Mouse (Mus musculus) adrenal gland, postnatal 25 days (tissue): Measurements from ENCODE around the gene Mrps18b. TPM values are rescaled to one million over a fixed set of nuclear protein-coding genes. Genes with fewer than 3 reads are reported as not detected.
A peak's percentile ranks its signal among the peaks of the same experiment; 100 is the strongest.

Source experiments
- DNase-seq: peaks from one replicate; pipeline ENCODE4 v3.0.0; 2021; ENCODE audit warnings: mixed read lengths
- total RNA-seq: library from RNA; stranded (reverse); gene quantifications from 2 replicates; pipeline ENCODE4 v1.2.3, GENCODE M21; 2021

The Mrps18b gene
- total RNA-seq, 1 experiment from 2014 or later: 81.8 TPM

DNA sequence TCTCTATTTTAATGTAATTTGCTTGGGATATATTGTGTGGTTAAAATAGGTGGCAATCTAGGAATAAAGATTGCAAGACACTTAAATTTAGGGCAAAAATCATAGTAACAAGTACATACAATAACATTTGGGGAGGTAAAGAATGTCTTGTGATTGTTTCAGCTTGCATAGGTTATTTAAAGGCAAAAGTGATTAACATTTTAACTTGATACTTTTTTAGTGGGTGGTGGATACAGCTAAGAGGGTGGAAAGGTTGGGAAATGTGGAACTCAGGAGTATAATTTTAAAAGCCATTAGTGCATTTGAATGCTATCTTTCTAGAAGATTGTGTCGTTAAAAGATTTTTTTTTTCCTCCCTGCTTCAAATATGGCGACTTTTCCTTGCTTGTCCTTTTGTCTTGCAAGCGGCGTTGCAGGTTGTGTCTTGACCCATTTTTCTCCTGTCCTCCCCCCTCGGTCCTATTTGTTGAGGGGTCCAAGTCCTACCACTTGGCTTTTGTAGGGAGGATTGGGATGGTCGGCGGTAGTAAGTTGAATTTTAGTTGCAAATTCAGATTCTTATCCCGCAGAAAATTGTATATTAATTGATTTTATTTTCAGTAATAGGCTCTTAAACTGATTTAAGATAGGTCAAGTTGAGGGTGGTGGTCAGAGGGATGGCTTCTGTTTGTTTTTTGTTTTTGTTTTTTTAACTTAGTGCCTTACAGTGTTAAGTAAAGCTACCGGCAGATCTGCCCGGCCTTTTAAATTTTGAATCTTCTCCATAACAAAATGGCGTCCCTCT, 2.3 kb upstream of the Mrps18b start:
- DNase-seq: peak; percentile 26

DNA sequence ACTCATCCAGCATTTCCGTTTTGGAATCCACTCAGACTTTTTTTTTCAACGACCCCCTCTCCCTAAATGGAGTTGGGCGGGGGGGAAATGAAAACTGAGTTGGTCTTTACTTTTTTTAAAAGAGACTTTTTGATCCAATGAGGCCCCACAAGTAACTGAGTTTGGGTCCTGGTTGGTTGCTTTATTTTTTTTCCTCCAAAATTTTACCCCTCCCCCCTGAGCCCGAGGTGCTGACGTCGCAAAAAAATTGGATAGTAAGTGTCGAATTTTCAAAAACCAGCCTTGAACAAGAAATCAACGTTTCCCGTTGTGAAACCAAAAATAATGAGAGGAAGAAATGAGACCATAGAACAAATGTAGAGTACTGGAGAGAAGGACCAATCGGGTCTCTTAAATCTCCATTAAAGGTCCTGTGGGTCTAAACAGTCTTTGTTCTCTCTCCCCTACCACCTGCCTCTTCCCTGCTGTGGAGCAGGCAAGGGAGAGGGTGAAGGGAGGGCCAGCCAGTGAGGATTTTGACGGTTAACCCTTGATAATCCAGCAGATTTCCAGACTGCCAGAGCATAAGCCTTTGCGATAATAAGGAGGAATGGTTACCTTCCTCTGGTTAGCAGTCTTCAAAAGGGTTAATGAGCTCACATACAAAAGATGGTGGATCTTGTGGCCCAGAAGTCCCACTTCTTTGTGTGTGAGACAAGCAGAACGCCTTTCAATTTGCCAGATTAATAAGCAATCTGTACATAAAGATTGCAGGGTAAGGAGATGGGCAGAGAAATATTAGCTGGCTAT, 1.5 kb upstream of the Mrps18b start:
- DNase-seq: no peak

DNA sequence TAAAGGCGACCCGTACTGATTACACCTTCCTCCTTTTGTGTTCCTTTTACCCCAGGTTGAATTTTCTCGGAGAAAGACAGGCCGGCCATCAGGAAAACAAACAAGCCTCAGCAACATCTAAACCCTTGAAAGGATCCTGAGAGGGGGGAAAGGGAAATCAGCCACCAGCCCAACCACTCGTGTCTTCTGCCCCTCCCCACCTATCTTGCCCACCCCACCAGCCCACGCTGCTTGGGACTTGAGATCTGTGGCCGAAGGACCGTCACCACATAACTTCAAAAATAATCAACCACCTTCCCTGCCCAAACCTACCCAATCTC, 914 bp upstream of the Mrps18b start:
- DNase-seq: peak; percentile 33

DNA sequence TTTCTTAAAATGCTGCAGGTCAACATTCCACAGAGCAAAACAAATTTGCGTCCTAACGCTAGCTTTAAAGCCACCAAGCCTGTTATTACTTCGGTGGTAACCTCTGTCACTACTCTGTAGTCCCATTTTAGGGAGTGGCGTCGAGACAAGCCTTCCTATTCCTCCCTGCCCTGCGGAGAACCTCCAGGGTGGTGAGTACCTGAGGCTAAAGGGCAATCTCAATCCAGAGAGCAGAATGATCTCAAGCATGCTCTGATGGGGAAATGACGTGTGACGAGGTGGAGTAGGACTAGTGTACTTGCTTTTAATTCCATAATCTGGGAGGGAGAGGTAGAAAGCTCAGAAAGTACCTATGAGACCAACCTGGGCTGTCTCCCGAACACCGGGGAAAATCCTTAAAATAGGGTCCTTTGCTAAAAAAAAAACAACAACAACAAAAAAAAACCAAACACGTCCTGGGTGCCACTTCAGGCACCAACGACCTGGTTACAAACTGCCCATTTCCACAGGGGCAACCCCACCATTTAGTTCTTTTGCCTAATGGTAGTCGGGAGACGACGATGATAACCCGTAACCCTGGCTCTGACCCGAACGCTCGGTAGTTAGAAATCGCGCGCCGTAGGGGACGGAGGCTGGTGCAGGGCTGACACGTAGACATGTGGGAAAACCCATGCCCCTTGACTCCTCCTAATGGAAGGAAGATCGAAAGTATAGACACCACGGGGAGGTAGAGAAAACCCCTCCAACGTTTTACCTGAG, 472 bp downstream of the Mrps18b start:
- DNase-seq: no peak

DNA sequence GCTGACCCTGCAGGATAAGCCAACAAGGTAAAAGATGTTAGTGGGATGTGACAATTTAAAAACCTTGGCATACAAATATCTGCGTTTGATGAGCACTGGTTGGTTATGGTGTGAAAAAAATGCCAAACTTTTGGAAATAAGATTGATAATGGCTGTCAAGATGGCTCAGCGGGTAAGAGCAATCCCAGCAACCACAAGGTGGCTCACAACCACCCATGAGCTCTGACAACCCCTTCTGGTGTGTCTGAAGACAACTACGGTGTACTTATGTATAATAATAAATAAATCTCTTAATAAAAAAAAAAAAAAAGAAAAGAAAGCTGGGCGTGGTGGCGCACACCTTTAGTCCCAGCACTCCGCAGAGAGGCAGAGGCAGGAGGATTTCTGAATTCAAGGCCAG, 1.2 kb downstream of the Mrps18b start:
- no peak for DNase-seq

DNA sequence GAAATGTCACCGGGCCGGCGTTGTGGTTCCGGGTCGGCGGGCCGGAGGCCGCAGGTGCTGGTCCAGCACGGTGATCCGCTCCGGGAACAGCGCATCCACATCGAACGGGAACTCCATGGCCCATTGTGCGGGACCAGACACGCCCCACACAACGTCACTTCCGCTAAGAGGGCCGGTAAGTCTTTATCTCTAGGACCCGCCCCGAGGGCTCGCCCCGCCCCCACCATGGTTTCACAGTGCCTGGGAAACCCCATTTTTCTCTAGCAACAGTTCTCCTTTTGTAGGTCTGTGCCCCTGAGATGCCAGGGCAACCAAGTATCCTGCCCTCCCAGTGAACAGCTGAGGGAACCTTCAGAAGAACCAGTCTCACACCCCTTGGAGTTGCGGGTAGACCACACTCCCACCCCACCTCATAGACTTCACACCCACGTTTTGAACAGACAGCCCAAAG, 6.2 kb downstream of the Mrps18b start, which contains the start of gene Atat1:
Gene Atat1, minus strand, starts transcription at position 157 of the 451 bp plus-strand sequence.
- DNase-seq: peak; percentile 96

DNA sequence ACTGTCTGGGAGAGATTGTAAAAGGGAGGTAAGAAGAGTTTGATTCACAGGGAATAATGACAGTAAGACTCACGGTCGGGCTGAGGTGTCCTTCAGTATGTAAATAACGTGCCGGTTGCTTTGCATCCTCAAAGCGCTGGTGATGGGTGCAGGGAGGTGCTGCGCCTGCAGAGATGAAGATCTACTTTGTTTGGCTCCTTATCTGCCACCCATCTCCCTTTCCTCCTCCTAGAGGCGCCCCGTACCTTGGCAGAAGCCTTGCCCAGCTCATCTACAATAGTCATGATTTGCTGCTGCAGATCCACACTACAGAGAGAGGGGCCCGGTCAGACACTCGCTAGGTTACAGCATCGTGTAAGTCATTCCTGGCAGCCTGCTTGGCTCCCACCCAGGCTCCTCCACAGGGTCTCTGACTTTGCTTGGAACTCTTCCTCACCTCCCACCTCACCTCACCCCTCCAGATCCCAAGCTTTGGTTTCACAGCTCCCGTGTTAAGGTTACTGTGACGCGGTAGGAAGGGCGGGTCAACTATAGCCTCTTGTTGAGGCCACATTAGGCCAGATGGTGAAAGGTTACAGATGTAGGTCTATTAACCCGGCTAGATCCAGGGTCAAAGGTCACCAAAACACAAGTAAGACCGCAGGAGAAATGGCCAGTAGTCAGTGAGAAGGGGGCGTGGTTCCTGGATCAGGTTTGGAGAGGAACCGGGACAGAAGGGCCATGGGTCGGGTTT, 6.8 kb downstream of the Mrps18b start:
- DNase-seq: no peak

DNA sequence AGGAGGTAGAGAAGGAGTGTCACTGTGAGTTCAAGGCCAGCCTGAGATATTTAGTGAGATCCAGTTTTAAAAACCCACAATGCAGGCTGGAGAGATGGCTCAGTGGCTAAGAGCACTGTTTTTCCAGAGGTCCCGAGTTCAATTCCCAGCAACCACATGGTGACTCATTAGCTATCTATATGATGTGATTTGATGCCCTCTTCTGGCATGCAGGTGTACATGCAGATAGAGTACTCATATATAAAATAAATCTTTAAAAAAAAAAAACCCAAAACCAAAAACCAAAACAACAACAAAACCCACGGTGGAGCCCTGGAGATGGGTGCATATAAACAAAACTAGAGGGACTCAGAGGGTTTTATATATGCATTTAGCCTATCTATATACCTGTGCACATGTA, 8.6 kb downstream of the Mrps18b start:
- no peak for DNase-seq

DNA sequence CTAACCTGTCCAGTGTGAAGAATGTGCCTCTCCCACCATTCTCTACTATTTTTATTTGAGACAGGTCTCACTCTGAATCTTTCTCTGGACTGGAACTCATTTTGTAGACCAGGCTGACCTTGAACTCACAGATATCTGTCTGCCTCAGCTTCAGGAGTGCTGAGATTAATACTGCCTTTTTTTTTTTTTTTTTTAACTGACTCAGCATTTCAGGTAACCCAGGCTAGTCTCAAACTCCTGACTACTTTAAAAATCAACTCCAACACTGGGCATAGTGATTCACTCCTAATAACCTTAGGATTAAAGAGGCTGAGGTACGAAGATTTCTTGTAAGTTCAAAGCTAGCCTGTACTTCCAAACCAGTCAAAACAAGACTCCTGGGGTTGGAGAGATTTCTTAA, 10.6 kb downstream of the Mrps18b start:
- no peak for DNase-seq

DNA sequence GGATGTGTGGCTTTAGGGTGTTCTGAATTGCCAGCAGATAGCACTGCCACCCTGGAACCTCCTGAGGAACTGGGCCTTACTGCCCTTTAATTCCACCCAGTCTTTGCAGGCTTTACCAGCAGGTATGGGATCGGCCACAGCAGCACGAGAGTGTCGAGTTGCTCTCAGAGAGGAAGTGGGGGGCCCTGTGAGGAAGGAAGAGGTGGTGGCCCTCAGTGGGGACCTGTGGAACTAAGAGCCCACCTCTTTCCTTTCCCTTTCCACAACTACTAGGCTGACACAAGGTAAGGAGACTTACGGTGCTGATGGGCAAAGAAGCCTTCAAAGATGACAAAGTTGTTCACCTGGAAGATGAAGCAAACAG, 12.2 kb downstream of the Mrps18b start:
- DNase-seq: no peak

DNA sequence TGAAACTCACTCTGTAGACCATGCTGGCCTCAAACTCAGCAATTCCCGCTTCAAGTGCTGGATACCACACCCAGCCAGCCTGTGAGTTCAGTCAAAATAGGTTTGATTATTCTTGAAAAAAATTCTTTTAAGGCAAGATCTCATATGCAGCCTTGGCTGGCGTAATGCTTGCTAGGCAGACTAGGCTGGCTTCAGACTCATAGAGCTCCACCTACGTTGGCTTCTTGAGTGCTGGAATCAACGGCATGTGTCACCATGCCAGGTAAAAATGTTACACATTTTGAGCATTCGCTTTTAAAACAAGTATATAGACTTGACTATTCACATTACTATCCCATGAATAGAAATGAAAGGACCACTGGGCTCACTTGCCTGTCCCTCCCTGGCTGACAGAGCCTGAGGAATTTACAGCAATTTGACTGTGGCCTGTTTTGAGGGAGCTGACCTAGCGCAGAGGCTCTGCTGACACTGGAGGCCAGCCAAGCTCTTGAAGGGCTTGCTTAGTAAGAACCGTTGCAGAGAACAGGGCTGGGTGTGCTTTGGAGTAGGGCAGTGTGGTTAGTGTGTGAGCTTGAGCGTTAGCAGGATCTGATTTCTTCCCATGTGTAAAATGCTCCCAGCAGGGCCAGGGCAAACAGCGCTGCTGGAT, 12.7 kb downstream of the Mrps18b start:
- DNase-seq: no peak

DNA sequence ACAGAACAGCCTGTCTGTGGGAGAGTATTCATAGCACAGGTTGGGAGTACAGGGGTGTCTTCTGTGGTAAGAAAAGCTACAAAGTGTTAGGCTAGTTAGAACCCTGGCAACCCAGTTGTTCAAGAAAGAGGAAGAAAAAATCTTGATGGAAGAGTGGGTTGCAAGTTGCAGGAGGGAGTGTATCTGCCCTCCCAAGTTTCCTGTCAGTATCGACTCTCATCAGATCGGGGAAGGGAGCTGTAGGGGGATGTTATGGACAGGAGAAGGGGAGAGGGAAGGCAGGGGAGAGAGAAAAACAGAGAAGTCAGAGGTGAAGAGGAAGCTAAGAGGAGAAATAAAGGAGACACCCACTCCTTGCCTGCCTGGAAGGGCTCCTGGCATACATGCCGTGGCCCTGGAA, 15.6 kb downstream of the Mrps18b start:
- no peak for DNase-seq

DNA sequence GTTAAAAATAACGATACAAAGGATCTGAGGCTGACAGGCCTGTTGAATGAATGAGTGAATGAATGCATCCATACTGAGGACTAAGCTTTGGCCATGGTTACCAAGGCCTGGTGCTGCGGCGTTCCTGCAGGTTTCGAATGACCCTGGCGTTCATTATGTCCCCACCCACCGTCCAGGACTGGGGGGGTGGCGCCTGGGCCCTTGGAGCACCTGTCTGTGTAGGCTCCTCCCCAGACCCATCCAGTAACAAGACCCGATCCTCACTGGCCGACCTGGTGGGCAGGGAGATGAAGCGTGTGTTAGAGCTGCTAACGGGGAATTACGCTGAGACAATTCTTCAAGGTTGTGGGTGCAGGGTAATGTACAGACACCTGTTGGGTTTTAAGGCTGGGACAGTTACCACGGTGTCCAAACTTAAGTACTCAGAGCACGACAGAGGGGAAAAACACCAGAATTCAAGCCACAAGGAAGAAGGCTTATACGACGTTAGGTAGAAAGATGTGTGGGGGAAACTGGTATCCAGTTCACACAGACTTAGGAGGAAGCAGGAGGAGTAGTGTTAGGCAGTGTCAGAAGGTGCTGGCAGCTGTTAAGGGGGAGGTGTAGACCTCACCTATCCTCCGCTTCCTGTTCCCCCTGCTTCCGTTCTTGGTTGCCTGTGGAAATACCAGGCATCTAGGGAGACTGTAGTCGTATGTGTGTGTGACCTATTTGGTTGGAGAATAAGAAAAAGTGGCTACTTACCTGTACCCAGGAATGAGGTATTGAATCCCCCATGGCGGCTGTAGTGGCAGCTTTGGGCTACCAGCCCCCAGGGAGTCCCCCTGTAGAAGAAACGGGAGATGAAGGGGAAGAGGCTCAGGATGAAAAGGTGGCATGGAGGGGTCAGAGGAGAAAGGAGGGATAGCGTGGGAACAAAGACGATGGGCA, 18.3 kb downstream of the Mrps18b start:
- DNase-seq: no peak

DNA sequence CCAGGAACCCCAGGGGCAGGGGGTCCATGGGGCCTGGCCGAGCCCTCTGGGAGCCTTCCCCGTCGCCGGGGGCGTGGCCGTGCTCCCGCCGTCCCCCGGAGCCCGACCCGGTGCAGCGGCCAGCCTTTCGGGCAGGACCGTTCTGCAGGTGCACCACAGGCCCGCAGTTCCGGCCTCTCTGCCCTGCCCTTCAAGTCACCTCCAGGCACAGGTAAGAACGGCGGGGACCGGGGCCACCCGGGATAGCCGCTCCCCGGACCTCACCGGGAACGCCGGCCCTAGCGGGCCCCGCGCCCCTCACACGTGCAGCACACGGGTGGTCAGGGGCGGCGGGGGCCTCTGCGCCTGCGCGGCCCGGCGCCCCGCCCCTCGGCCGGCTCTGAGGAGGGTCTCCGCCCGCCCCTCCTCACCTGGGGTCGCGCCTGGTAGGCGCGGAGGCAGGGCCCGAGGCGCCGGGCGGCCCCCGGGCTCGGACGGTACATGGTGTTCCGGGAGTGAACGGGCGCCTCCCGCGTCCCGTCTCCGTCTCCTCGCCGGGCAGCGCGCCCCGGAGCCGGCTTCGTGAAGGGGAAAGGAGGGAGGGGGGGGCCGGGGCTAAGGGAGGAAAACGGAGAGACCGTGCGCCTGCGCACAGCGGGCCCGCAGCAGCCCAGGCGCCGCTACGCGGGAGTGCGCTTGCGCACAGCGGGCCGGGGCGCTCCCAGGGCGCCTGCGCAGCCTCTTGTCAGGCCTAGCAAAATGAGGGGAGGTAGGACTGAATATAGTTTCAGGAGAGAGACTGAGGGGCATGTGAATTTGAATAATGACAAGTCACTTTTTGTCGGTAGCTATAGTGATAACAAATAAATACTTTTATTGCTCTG, 19.2 kb downstream of the Mrps18b start, which contains the start of gene 2310061I04Rik:
Gene 2310061I04Rik, minus strand, starts transcription at position 651 of the 863 bp plus-strand sequence.
- DNase-seq: peak; percentile 93

DNA sequence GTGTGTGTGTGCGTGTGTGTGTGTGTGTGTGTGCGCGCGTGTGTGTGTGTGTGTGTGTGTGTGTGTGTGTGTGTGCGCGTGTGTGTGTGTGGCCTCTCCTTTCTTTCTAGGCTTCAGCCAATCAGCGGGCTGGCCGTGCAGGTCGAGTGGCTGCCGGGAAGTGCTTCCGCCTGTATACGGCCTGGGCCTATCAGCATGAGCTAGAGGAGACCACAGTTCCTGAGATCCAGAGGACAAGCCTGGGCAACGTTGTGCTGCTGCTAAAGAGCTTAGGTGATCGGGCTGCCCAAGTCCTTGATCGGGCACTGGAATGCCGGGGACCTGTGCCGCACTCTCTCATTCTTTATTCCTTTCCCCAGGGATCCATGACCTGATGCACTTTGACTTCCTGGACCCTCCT, 28.5 kb downstream of the Mrps18b start:
- DNase-seq: no peak

DNA sequence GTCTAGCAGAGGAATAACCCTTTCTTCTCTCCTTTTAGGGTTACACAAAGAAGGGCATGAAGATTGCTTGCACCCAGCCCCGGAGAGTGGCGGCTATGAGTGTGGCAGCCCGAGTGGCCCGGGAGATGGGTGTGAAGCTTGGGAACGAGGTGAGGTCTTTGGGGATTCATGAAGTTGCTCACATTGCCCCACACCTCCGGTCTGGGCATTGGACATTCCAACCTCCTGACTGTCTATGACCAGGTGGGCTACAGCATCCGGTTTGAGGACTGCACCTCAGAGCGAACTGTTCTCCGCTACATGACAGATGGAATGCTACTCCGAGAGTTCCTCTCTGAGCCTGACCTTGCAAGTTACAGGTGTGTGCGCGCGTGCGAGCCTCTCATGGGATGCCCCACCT, 32.4 kb downstream of the Mrps18b start:
- DNase-seq: no peak

DNA sequence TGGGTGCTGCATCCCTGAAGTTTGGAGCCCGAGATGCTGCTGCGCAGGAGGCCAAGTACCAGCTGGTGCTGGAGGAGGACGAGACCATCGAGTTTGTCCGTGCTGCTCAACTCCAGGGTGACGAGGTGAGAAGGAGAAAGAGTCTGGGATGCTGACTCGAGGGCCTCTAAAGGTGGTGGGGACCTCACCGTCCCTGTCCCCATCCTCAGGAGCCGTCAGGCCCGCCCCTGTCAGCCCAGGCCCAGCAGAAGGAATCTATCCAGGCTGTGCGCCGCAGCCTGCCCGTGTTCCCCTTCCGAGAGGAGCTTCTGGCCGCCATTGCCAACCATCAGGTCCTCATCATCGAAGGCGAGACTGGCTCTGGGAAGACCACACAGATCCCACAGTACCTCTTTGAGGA, 33.3 kb downstream of the Mrps18b start:
- DNase-seq: no peak

DNA sequence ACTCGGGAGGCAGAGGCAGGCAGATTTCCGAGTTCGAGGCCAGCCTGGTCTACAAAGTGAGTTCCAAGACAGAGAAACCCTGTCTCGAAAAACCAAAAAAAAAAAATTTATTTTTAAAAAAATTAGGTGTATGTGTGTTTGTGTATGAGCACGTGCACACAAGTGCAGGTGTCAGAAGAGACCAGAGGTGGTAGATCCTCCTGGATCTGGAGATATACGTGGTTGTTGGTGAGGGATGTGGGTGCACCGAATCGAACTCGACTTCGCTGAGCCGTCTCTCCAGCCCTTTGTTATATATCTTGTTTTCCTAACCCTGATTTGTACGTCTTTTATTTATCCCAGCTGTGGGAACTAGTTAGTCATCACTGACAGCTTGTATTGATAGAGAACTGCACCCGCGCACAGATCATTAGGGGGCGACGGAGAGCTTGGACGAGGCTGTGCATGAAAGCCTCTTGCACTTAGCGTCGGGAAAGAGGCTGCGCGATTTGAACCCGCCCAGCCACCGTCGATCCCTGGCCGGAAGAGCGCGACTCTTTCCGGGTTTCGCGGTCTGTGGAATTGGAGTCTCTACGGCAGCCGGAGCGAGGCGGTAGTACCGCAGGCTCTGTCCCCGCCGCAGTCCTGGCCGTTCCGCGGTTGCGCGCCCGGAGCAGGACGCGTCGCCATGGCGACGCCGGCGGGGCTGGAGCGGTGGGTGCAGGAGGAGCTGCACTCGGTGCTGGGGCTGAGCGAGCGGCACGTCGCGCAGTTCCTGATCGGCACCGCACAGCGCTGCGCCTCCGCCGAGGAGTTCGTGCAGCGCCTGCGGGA, 36.7 kb downstream of the Mrps18b start, which contains the start of gene Dhx16:
Gene Dhx16, plus strand, starts transcription at position 575 of the 813 bp plus-strand sequence.
- DNase-seq: peak; percentile 95
